Mouse (Mus musculus) erythroblast, adult 5-6 weeks (primary cell): Measurements from ENCODE around the gene Zdhhc14. TPM values are rescaled to one million over a fixed set of nuclear protein-coding genes. Genes with fewer than 3 reads are reported as not detected.

ENCODE experiments used
- ATAC-seq: replicated peaks from 2 replicates; pipeline ENCODE4 v1.8.0; 2016; ENCODE audit warnings: moderate number of reproducible peaks, mild to moderate bottlenecking, moderate TSS enrichment, inconsistent platforms; ENCODE audit not compliant: poor library complexity, low FRiP score, severe bottlenecking
- total RNA-seq, 2 experiments: library from RNA; stranded (forward) in 1 of 2; stranded (reverse) in 1 of 2; fragments of 150-400 nt in 1 of 2; fragments of 200-764, 138-1000 nt in 1 of 2; gene quantifications; 2 replicates each; pipeline versions ENCODE4 v1.2.3 to v1.2.4; 2015 to 2017; ENCODE audit warnings: low replicate concordance in 2 of 2

Zdhhc14 gene
- total RNA-seq, 2 experiments from 2014 or later, result 45.3 to 51.8 TPM

DNA sequence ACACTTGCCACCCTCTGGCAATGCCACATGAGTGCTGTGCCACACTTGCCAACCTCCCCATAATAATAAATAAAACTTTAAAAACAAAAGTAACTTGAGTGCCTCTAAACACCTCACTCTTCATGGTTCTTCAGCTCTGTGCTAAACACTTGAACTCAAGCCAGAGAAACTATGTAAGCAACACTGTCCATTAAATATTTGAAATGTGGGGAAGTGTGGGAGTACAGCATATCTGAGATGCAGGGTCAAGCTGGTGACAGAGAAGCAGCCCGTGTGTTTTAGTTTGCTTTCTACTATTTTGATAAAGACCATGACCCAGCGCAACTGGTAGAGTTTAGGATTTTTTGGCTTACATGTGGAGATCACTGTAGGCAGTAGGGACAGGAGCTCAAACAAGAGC is 100.7 kb downstream of the Zdhhc14 start:
- ATAC-seq, result no peak

DNA sequence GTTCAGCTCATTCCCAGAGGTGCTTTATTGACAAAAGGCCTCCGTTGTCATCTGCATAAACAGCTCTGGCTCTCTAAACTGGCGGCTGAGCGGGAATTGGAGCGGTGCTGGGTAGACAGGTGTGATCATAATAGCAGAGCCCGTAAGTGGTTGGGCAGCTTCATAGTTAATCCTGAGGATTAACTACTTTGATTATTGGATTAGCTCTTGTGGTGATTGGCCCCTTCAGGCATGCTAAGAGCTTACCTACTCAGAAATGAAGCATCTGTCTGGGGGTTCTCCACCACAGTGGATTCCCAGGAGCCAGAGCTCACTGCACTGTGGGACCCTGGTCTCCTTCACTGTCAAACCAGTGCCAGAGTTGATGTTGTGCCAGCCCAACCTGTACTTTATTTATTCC is 102.7 kb downstream of the Zdhhc14 start:
- no peak for ATAC-seq

DNA sequence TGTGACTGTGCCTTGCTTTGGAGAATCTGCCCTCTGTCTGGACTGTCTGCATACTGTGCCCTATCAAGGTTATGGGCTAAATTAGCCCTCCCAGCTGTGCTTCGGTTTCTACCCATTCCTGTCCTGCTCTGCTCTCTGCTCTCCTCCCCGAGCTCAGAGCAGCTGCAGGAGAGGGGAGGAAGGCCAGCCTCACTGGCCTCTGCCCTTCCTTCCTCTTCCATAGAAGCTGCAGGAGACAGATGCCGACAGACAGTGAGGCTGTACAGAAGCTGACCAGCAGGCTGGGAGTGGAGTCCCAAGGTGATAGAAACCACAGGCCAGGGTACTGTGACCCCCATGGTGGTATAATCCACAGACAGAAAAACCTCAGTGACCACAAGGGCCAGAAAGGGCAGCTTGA is 104.1 kb downstream of the Zdhhc14 start:
- no peak for ATAC-seq

DNA sequence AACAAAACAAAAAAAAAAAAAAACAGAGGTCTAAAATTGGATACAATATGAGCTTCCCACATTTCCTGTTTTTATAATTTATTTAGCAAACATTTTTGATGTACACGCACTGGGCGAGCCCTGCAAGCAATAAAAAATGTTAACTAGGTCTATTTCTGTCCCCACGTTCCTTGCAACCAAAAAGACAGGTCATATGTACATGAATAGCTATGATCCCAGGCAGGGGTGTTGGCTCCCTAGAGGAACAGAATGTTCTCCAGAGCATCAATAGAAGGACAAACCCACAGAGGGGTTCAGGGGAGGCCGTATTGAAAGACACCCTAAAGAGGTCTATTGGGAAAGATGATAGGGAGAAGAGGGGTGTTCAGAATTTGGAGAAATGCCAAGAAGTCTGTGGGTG is 106.6 kb downstream of the Zdhhc14 start:
- no peak for ATAC-seq

DNA sequence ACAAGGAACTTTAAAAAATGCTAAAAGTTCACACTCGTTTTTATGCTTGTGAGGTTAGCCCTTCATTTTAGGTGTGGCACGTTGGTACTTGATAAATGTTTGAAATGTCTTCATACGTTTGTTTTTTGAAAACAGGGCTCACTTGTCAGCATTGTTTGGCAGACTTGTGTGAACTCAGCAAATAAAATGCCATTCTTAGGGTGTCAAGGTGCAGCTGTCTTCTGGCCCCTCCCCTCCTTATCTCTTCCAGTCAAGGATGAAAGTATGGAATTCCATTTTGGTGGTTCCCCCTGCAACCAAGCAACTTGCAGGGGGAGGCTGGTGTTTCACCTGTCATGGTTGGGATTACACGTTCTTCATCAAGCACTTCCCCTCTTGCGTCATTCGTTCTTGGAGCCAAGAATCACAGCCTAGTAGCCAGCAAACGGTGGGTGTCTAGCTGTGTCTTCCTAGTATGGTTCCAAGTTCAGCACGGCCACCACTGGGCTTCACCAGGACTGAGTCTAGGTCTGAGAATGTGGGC is 108.2 kb downstream of the Zdhhc14 start:
- ATAC-seq, result no peak

DNA sequence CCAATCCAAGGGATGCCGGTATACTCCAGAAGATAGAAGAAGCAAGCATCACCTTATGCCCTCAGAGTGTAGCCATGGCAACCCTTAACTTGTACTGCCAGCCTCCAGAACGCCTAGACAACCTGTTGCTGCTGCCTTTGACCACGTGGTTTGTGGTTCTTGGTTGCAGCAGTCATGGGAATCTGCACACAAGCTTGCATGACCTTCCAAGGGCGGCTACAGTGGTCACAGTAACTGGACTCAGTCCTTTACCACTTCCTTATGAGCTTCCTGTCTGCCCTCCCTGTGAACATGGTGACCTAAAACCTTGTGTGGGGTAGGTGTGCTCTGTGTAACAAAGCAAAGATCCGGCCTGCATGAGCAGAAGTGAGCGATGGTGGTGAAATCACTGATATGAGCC is 109.6 kb downstream of the Zdhhc14 start:
- no peak for ATAC-seq

DNA sequence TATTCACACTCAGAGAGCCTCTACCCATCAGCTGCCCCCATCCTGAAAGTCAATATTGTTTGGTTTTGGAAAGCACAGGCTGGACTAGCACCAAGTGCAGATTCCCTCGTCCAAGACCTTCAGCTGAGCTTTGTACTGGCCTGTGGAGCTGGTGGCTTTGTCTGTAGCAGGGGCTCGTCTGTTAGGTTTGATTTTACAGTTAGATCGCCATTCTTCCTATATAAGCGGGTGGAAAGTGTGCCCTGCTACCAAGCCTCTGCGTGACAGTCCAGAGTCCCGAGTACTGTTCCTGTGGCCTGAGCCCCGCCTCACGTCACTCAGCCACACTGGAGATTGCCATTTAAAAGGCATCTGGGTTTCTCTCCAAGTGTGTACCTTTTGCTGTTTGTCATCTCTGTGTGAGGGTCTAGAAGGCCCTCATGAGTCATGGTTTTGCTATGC is 113.8 kb downstream of the Zdhhc14 start:
- no peak for ATAC-seq

DNA sequence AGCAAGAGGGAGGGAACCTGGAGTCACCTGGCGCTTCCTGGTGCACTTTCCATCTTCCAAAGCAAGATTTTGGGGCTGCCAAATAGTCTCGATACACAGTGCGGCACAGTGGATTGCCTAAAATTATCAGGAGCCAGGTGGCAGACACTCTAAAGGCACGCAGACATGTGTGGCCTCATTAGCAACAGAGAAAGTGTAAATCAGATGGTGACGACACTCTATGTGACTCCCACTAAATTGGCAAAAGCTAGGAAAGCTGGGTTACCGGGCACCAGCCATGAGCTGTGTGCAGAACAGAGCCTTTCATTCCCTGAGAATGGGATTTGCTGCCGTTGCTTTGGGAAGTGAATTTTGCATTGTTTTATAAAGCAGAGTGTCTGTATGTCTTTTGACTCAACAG is 115.0 kb downstream of the Zdhhc14 start:
- ATAC-seq, result no peak

DNA sequence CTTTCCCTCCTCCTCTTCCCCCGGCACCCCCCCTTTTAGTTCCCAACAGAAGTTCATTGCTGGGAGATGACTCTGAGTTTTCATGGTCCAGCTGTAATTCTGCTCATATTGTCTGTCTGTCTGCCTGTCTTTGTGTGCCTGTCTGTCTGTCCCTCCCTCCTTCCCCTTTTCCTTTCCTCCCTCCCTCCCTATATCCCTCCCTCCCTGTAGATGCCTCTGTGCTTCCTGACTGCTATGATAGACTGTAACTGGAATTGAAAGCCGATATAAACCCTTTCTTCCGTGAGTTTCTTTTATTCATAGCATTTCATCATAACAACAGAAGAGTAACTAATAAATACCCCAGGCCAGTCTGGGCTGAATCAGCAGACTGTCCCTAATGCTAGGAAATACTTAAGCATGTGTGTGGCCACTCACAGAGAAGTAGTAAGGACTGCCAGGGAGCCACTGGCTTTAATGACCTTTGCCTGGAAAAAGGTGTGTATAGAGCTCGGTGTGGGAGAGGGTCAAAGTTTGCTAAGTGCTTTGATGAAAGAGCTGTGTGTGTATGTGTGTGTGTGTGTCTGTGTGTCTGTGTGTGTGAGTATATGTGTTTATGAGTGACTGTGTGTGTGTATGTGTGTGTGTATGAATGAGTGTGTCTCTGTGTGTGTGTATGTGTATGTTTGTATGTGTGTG is 117.7 kb downstream of the Zdhhc14 start:
- ATAC-seq, result no peak

DNA sequence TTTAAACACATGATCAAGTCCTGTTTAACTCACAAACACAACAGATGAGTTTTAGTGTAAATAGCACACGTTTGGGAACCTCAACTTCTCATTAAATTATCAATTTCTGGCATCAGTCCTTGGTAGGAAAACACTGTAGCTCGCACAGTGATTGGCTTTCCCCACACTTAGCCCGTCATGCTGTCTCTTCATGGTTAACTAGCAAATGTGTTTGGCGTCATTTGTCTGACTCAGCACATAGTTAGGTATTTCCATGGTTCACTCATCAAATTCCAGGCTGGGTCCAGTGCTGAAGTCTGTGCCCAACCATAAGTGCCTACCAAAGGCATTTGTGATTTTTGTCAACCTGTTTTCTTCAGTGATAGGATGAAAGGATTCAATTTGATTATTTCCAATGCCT is 119.9 kb downstream of the Zdhhc14 start:
- ATAC-seq, result no peak

DNA sequence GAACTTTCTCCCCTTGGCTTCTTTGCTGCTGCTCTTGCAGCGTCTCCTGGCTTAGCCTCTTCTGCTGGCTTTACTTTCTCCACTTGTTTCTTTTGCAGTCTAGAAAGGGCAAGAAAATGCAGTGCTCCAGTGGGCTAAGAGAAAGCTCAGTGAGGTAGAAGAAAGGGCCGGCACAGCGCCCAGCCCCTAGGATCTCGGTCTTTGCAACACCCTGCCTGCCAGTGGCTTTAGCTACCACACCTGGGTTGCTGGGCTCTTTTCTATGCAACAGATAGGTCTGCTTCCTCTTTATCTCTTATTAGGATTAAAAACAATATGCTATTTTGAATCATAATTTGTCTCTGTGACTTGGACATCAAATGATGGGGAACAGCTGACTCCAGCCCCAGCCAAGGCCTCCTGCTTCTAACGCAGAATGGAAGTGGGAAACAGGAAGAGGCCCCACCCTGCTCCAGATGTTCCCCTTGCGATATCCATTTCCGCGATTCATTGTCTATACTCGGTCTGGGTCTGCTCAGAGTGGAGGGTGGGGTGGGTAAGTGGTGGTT is 122.5 kb downstream of the Zdhhc14 start:
- ATAC-seq, result no peak

DNA sequence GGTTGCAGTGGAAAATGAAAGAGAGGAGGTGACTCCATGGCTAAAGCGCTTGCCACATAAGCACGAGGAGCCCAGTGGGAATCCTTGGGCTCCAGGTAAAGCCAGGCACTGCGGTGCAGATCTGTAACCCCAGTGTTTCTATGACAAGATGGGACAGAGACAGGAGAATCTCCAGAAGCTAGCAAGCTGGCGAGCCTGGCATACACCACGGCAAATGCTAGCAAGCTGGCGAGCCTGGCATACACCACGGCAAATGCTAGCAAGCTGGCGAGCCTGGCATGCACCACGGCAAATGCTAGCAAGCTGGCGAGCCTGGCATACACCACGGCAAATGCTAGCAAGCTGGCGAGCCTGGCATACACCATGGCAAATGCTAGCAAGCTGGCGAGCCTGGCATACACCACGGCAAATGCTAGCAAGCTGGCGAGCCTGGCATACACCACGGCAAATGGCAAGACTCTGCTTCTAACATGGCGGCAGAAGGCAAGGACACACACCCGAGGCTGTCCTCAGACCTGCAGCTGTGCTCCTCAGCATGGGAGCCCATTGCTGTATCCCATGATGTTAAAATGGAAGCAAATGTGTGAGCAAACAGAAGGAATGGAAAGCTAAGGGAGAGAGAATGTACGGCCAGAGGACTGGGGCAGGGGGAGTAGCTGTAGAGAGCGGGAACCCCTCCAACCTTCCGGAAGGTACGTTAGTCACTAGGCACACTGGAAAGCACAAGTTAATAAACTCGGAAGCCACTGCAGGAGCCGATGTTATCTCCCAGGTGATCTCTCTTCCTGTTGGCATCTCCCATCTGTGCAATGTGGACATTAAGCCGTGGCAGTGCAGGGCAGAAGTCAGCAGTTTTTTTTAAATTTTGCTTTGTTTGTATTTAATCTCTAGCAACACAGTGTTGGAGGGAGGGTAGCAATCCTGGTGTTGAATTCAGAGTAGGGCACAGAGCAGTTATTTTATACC is 129.6 kb downstream of the Zdhhc14 start:
- ATAC-seq, result no peak

DNA sequence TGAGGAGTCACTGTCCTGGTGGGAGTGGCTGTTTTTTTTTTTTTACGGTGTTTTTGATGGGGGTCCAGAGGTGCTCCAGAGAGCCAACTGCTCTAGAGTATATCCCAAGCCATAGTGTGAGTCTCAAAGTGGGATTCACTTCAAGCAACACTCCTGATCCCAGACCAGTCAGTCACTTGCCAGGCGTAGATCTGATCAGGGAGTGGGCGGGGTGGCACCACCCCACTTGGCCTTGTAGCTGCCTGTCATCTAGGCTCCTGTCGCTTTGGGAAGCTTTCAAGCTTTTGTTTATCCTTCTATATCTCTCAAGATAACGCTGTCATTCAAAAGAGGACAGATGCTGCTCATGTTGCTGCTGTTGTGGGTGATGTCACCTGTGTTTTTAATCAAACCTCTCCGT is 130.4 kb downstream of the Zdhhc14 start:
- ATAC-seq, result peak; percentile 74

DNA sequence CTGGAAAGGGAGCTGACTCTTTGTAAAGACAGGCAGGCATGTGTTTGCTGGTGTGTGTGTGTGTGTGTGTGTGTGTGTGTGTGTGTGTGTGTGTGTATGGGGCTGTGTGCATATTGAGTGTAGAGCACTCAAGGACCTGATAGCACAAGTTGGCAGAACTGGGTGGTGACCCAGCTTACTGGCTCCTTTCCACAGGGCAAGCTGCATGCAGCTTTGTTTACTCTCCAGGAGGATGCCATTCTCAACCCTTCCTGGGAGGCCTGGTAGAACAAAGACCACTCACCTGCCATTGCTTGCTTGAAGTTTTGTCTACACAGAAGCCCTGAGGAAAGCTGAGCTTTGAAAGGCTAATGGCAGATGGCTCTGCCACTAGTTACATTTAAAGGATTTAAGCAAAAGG is 130.8 kb downstream of the Zdhhc14 start:
- ATAC-seq, result peak; percentile 23; the same call in 1 of the 2 replicates

DNA sequence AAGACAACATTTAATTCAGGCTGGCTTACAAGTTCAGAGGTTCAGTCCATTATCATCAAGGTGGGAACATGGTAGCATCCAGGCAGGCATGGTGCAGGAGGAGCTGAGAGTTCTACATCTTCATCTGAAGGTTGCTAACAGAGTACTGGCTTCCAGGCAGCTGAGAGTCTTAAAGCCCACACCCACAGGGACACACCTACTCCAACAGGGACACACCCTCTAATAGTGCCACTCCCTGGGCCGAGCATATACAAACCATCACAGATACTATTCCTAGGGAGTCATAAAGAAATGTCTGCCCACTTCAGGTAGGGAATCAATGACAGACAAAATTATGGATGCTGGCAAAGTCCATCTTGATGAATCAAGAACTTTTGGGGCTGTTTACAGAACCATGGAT is 132.5 kb downstream of the Zdhhc14 start:
- peak; percentile 59 for ATAC-seq

DNA sequence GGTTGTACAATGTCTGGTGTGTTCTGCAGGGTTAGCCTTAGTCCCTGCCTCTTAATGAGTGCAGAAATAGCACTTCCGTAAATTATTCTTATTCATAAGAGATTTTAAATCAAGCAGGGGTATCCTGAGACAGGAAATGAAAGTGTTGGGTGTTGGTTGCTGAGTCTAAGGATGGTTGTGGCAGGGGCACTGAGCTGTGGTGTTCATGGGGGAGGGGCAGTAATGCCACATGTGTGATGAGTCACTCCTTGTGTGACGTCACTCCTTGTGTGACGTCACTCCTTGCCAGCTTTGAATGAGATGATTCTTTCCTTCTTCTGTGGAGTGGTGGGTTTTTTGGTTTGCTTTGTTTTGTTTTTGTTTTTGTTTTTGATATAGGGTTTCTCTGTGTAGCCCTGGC is 134.0 kb downstream of the Zdhhc14 start:
- ATAC-seq, result no peak

DNA sequence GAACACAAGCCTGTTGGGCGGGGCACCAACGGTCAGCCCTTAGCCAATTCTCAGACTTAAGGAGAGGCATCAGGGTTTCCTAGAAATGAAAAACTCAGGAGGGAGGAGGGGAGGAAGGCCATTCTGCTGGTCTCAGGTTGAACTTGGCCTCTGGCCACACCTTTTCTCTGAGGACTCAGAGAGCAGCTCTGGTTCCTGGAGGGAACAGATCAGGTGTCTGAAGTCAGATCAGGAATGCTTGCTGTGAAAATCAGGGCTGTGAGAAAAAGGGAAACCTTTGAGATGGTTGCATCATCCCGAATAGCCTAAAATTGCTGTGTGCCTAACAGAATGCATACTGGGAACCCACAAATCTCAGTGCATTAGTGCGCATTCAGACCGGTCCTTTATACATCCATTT is 135.3 kb downstream of the Zdhhc14 start:
- no peak for ATAC-seq

DNA sequence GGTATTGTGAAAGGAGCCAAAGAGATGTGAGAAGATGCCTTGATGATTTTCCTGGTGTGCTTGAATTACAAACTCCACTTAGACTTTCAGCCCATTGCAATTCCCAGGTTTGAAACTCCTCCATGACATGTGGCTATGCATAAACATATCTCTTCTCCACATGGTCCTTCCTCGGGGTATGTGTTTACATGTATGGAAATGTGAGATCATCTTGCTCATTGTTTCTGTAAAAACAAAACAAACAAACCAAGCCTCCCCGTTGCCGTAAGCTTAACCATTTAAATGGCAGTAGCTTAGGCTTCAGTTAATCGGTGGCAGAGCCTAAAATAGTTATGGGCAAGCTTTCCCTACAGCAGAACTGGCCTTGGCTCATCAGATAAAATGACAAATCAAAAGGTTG is 137.3 kb downstream of the Zdhhc14 start:
- ATAC-seq, result no peak

DNA sequence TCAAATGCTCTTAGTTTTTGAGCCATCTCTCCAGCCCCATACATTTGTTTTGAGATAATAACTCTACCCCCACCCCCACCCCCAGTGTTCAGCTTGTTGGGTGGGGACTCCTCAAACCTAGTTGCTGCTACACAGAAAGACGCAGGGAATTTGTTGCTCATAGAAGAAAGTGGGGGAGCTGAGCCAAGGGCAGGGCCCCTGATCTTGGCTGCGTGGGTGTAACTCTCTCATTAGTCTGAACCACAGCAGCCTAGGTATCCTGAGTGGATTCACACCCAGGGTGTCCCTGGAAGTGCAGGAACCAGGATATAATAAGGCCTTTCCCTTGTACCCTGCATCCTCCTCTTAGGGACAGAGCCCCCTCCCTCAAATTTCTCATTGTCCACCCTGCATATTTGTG is 142.9 kb downstream of the Zdhhc14 start:
- no peak for ATAC-seq

DNA sequence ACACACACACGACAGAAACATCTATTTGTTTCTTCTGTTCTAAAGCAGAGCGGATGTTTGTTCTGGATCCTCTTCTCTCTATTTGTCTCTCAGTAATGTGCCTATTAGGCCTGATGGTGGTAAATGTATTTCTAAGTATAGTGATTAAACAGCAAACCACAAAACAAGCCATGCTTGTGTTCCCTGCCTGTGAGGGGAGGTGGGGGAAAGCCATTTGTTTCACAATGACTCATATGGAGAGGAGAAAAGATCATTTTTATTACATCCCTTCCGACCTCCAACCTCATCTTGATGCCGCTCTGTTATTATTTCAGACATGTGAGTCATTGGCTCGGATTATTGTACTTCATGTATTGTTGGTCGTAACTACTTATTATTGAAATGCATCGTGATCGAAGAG is 149.1 kb downstream of the Zdhhc14 start:
- no peak for ATAC-seq
